Mouse (Mus musculus): ENCODE measurements around the gene Ssmem1. TPM values are rescaled to one million over a fixed set of nuclear protein-coding genes. Genes with fewer than 3 reads are reported as not detected.

Ssmem1 gene
- polyA plus RNA-seq, 1 experiment from 2014 or later = 0.17 TPM

DNA sequence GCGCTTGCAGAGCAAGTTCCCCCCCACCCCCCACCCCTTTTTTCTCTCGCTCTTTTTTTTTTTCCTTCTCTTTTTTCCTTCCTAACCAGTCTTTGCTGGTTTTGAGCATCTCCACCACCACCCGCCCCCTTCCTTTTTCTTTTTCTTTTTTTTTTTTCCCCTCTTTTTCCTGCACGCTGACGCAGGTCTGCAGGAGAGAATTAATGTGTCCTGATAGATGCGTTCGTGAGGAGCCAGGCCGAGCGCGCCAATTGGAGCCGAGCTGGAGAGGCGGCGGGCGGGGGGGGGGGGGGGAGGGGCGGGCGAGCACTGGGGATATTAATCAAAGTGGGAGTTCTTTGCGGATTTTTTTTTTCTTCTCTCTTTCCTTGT is 37.6 kb downstream of the Ssmem1 start:
- Histone ChIP-seq H3K36me3 (ENCODE audit: control insufficient read depth, insufficient read depth, low read length) (no peaks in the 10 kb centered on the region), H3K4me1 (ENCODE audit: control insufficient read depth, insufficient read depth, low read length) (peaks cover 72% of the 10 kb centered on the region), H3K9me3 (ENCODE audit: control insufficient read depth, low read length) (no peaks in the 10 kb centered on the region), H3K27me3 (ENCODE audit: control insufficient read depth, insufficient read depth, low read length) (no peaks in the 10 kb centered on the region), H3K4me2 (ENCODE audit: low read depth, severe bottlenecking) (peak overlapping the region; percentile 44), H3K9ac (ENCODE audit: low read length) (peak overlapping the region; percentile 69), H3K4me3 (ENCODE audit: low read depth, low read length) (no peak overlapping the region; the same call in 1 of the 2 replicates), H3K27ac (replicated peaks; ENCODE audit: low read depth, low read length) (peak overlapping the region; percentile 96)
- DNase-seq (ENCODE audit: low spot score) (no peak), ATAC-seq (ENCODE audit: insufficient number of reproducible peaks, low FRiP score, low TSS enrichment, low read depth) (no peak)
- 0% methylated on average over 17 of the region's 17 CpGs for WGBS

DNA sequence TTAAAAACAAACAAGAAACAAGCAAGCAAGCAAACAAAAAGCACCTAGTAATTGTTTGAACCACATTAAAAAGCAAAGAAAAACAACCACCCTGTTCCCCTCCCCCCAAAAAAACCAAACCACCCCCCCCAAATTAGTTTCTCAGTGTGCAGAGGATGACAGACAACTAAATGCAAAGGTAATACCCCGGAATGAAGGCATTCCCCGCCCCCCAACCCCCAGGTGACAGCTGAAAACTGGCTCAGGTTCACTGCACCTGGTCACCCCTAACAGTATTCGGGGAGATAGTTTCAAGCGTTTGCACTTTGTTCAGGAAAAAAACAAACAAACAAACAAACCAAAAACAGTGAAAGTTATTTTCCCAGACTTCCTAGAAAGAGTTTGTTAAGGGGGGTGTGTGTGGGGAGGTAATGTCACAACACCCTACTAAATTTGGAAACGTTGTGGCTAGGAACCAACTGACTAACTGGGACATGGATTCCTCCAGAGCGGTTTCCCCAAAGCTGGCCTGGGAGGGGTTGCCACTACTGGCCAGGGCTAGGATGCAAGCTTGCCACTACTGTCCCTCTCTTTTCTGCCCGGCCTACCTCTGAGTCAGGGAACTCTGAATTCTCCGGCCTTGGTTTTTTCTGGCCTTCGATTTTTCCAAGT is 38.1 kb downstream of the Ssmem1 start:
- DNase-seq (ENCODE audit: low spot score) (no peak), ATAC-seq (ENCODE audit: insufficient number of reproducible peaks, low FRiP score, low TSS enrichment, low read depth) (no peak)
- H3K4me3 ChIP-seq (ENCODE audit: low read depth, low read length) = no peak overlapping the region
- H3K27ac ChIP-seq (replicated peaks; ENCODE audit: low read depth, low read length) = peak overlapping the region; percentile 96
- no peaks in the 10 kb centered on the region for H3K27me3 ChIP-seq (ENCODE audit: control insufficient read depth, insufficient read depth, low read length)
- WGBS = 20% methylated on average over 9 of the region's 9 CpGs
- no peak overlapping the region; the same call in 1 of the 2 replicates for H3K9ac ChIP-seq (ENCODE audit: low read length)
- 0 out of 2 replicates have a peak overlapping the region, but pooled peaks have one; percentile 44 for H3K4me2 ChIP-seq (ENCODE audit: low read depth, severe bottlenecking)
- no peaks in the 10 kb centered on the region for H3K9me3 ChIP-seq (ENCODE audit: control insufficient read depth, low read length)
- peaks cover 68% of the 10 kb centered on the region for H3K4me1 ChIP-seq (ENCODE audit: control insufficient read depth, insufficient read depth, low read length)
- no peaks in the 10 kb centered on the region for H3K36me3 ChIP-seq (ENCODE audit: control insufficient read depth, insufficient read depth, low read length)

- H3K9ac ChIP-seq (ENCODE audit: low read length) = peak overlapping the region; percentile 55
- H3K9me3 ChIP-seq (ENCODE audit: control insufficient read depth, low read length) = no peaks in the 10 kb centered on the region
- peak overlapping the region; percentile 96 for H3K27ac ChIP-seq (replicated peaks; ENCODE audit: low read depth, low read length)
- 0 out of 2 replicates have a peak overlapping the region, but pooled peaks have one; percentile 7 for H3K4me3 ChIP-seq (ENCODE audit: low read depth, low read length)
- peak overlapping the region; percentile 24; the same call in 1 of the 2 replicates for H3K4me2 ChIP-seq (ENCODE audit: low read depth, severe bottlenecking)
- peak; percentile 83 for DNase-seq (ENCODE audit: low spot score)
- ATAC-seq (ENCODE audit: insufficient number of reproducible peaks, low FRiP score, low TSS enrichment, low read depth) = peak; percentile 78
- 2% methylated on average over 15 of the region's 15 CpGs for WGBS
- peaks cover 70% of the 10 kb centered on the region for H3K4me1 ChIP-seq (ENCODE audit: control insufficient read depth, insufficient read depth, low read length)
- H3K27me3 ChIP-seq (ENCODE audit: control insufficient read depth, insufficient read depth, low read length) = no peaks in the 10 kb centered on the region
- no peaks in the 10 kb centered on the region for H3K36me3 ChIP-seq (ENCODE audit: control insufficient read depth, insufficient read depth, low read length)
Observed at GRCm38 (mm10) chr6:30549231-30549761, 39.6 kb downstream of the Ssmem1 start.

DNA sequence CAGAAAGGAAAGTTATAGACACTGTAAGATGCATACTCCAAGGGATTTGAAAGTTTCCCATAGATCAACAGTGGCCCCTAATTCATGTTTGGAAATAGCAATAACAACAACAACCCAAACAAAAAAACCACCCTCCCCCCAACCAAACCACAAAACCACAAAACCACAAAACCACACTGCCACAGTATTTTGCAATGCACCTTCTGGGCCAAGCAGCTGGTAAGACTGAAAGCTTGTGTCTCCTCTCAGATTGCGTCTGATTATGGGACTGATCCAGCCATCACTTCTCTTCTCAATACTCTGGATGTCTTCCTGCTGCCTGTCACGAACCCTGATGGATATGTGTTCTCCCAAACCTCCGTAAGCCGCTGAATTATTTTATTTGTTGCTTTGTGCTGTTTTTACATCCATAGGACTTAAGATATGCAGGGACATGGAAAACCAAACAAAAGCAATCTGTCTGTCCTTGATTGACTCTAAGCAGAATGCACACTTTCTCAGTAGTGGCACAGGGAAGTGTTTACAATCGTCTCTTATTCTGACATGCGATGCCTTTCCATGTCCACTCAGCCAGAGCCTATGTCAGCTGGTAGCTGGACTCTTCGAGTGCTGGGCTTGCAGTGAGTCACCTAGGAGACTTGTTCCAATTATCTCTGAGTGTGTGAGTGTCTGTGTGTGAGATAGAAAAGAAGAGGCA is 41.0 kb downstream of the Ssmem1 start:
- H3K4me3 ChIP-seq (ENCODE audit: low read depth, low read length) = no peak overlapping the region
- WGBS = 76% methylated on average over 7 of the region's 7 CpGs
- no peak overlapping the region for H3K9ac ChIP-seq (ENCODE audit: low read length)
- DNase-seq (ENCODE audit: low spot score) = no peak
- H3K4me1 ChIP-seq (ENCODE audit: control insufficient read depth, insufficient read depth, low read length) = peaks cover 62% of the 10 kb centered on the region
- no peaks in the 10 kb centered on the region for H3K9me3 ChIP-seq (ENCODE audit: control insufficient read depth, low read length)
- peak overlapping the region; percentile 18; the same call in 1 of the 2 replicates for H3K27ac ChIP-seq (replicated peaks; ENCODE audit: low read depth, low read length)
- H3K36me3 ChIP-seq (ENCODE audit: control insufficient read depth, insufficient read depth, low read length) = no peaks in the 10 kb centered on the region
- no peak overlapping the region for H3K4me2 ChIP-seq (ENCODE audit: low read depth, severe bottlenecking)
- no peaks in the 10 kb centered on the region for H3K27me3 ChIP-seq (ENCODE audit: control insufficient read depth, insufficient read depth, low read length)
- no peak for ATAC-seq (ENCODE audit: insufficient number of reproducible peaks, low FRiP score, low TSS enrichment, low read depth)

GRCm38 (mm10) chr6:30551193-30551515 is 41.5 kb downstream of the Ssmem1 start:
- no peak for ATAC-seq (ENCODE audit: insufficient number of reproducible peaks, low FRiP score, low TSS enrichment, low read depth)
- H3K4me2 ChIP-seq (ENCODE audit: low read depth, severe bottlenecking) = no peak overlapping the region
- peaks cover 58% of the 10 kb centered on the region for H3K4me1 ChIP-seq (ENCODE audit: control insufficient read depth, insufficient read depth, low read length)
- no peaks in the 10 kb centered on the region for H3K9me3 ChIP-seq (ENCODE audit: control insufficient read depth, low read length)
- no peak overlapping the region for H3K4me3 ChIP-seq (ENCODE audit: low read depth, low read length)
- H3K9ac ChIP-seq (ENCODE audit: low read length) = no peak overlapping the region
- H3K36me3 ChIP-seq (ENCODE audit: control insufficient read depth, insufficient read depth, low read length) = no peaks in the 10 kb centered on the region
- peak overlapping the region; percentile 18; the same call in 1 of the 2 replicates for H3K27ac ChIP-seq (replicated peaks; ENCODE audit: low read depth, low read length)
- no peak for DNase-seq (ENCODE audit: low spot score)
- no peaks in the 10 kb centered on the region for H3K27me3 ChIP-seq (ENCODE audit: control insufficient read depth, insufficient read depth, low read length)

GRCm38 (mm10) chr6:30551644-30552580 is 42.3 kb downstream of the Ssmem1 start:
- peak overlapping the region; percentile 12 for H3K4me2 ChIP-seq (ENCODE audit: low read depth, severe bottlenecking)
- DNase-seq (ENCODE audit: low spot score) (peak; percentile 57), ATAC-seq (ENCODE audit: insufficient number of reproducible peaks, low FRiP score, low TSS enrichment, low read depth) (peak; percentile 29; the same call in 1 of the 2 replicates)
- WGBS = 23% methylated on average over 23 of the region's 23 CpGs
- H3K27me3 ChIP-seq (ENCODE audit: control insufficient read depth, insufficient read depth, low read length) = no peaks in the 10 kb centered on the region
- peak overlapping the region; percentile 85 for H3K27ac ChIP-seq (replicated peaks; ENCODE audit: low read depth, low read length)
- H3K4me3 ChIP-seq (ENCODE audit: low read depth, low read length) = no peak overlapping the region
- no peaks in the 10 kb centered on the region for H3K36me3 ChIP-seq (ENCODE audit: control insufficient read depth, insufficient read depth, low read length)
- no peaks in the 10 kb centered on the region for H3K9me3 ChIP-seq (ENCODE audit: control insufficient read depth, low read length)
- H3K9ac ChIP-seq (ENCODE audit: low read length) = peak overlapping the region; percentile 37; the same call in 1 of the 2 replicates
- peaks cover 52% of the 10 kb centered on the region for H3K4me1 ChIP-seq (ENCODE audit: control insufficient read depth, insufficient read depth, low read length)

DNA sequence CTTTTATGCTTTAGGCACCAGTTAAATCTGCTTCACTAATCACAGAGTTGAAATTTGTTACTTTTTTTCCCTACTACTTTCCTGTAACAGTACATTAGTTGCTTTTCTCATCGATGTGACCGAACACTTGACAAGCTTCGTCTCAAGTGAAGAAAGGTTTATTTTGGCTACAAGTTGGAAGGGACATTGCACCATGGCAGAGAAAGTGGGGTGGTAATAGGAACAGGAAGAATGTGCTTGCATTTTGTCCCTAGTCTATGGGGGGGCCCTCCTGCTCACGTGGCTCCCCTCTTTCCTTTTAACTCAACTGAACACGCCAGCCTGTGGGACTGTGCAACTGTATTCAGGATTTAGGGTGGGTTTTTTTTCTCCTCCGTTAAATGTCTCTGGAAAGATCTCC is 43.0 kb downstream of the Ssmem1 start:
- no peak overlapping the region for H3K9ac ChIP-seq (ENCODE audit: low read length)
- peak overlapping the region; percentile 85 for H3K27ac ChIP-seq (replicated peaks; ENCODE audit: low read depth, low read length)
- H3K4me3 ChIP-seq (ENCODE audit: low read depth, low read length) = no peak overlapping the region
- peaks cover 48% of the 10 kb centered on the region for H3K4me1 ChIP-seq (ENCODE audit: control insufficient read depth, insufficient read depth, low read length)
- 62% methylated on average over 6 of the region's 6 CpGs for WGBS
- H3K4me2 ChIP-seq (ENCODE audit: low read depth, severe bottlenecking) = no peak overlapping the region
- no peaks in the 10 kb centered on the region for H3K27me3 ChIP-seq (ENCODE audit: control insufficient read depth, insufficient read depth, low read length)
- no peaks in the 10 kb centered on the region for H3K9me3 ChIP-seq (ENCODE audit: control insufficient read depth, low read length)
- DNase-seq (ENCODE audit: low spot score) = no peak
- H3K36me3 ChIP-seq (ENCODE audit: control insufficient read depth, insufficient read depth, low read length) = no peaks in the 10 kb centered on the region
- ATAC-seq (ENCODE audit: insufficient number of reproducible peaks, low FRiP score, low TSS enrichment, low read depth) = no peak

Measured in limb, embryonic 11.5 days (tissue).